Mouse (Mus musculus) myocyte (in vitro differentiated cells): ENCODE data around the gene Tbx18. TPM values are rescaled to one million over a fixed set of nuclear protein-coding genes. Genes with fewer than 3 reads are reported as not detected.

Experiments
- H3K27me3 ChIP-seq: one replicate; pipeline ENCODE4 v1.6.1; 2011; ENCODE audit not compliant: control insufficient read depth, insufficient read depth, insufficient read length
- H3K36me3 ChIP-seq: one replicate; pipeline ENCODE4 v1.6.1; 2011; ENCODE audit not compliant: control insufficient read depth, insufficient read depth
- H3K4me2 ChIP-seq: one replicate; pipeline ENCODE4 v1.6.1; 2011; ENCODE audit warnings: low read depth, control low read depth
- H3K4me3 ChIP-seq: one replicate; pipeline ENCODE4 v1.5.1; 2011; ENCODE audit warnings: mild to moderate bottlenecking, control low read depth, moderate library complexity
- H3K79me2 ChIP-seq: one replicate; pipeline ENCODE4 v1.6.1; 2011; ENCODE audit not compliant: control insufficient read depth, insufficient read depth
- H3ac ChIP-seq: one replicate; pipeline ENCODE4 v1.6.1; 2011; ENCODE audit not compliant: control insufficient read depth, insufficient read length
- CEBPB ChIP-seq: IDR thresholded peaks from 2 replicates; pipeline ENCODE4 v1.6.1; 2011; ENCODE audit warnings: mild to moderate bottlenecking, moderate library complexity; ENCODE audit not compliant: poor library complexity, insufficient read depth, severe bottlenecking
- E2F4 ChIP-seq: IDR thresholded peaks from one replicate; pipeline ENCODE4 v1.6.1; 2011; ENCODE audit warnings: mild to moderate bottlenecking, control low read depth, moderate library complexity; ENCODE audit not compliant: insufficient read depth
- MAX ChIP-seq: IDR thresholded peaks from one replicate; pipeline ENCODE4 v1.6.1; 2011; ENCODE audit warnings: low read depth, mild to moderate bottlenecking, control low read depth
- MYOD1 ChIP-seq, 3 experiments: IDR thresholded peaks; one replicate each; pipeline ENCODE4 v1.6.1; 2011; ENCODE audit warnings: control low read depth in 2 of 3, low read depth in 2 of 3, mild to moderate bottlenecking in 2 of 3, moderate library complexity in 1 of 3; ENCODE audit not compliant: insufficient read length in 2 of 3, control insufficient read depth in 1 of 3
- MYOG ChIP-seq, 3 experiments: IDR thresholded peaks; one replicate each; pipeline ENCODE4 v1.6.1; 2011; ENCODE audit warnings: control low read depth in 2 of 3, low read depth in 2 of 3, mild to moderate bottlenecking in 2 of 3; ENCODE audit not compliant: insufficient read length in 2 of 3, control insufficient read depth in 1 of 3, insufficient read depth in 1 of 3
- POLR2A ChIP-seq: IDR thresholded peaks from one replicate; pipeline ENCODE4 v1.6.1; 2011; ENCODE audit warnings: low read depth, mild to moderate bottlenecking, control low read depth, moderate library complexity; ENCODE audit not compliant: insufficient read length
- POLR2AphosphoS2 ChIP-seq: IDR thresholded peaks from one replicate; pipeline ENCODE4 v1.6.1; 2011; ENCODE audit warnings: low read depth, control low read depth; ENCODE audit not compliant: insufficient read length
- REST ChIP-seq: IDR thresholded peaks from one replicate; pipeline ENCODE4 v1.6.1; 2011; ENCODE audit warnings: mild to moderate bottlenecking, control low read depth, moderate library complexity; ENCODE audit not compliant: insufficient read depth, insufficient read length
- SRF ChIP-seq: IDR thresholded peaks from one replicate; pipeline ENCODE4 v1.6.1; 2011; ENCODE audit warnings: low read depth; ENCODE audit not compliant: control insufficient read depth, insufficient read length
- TCF12 ChIP-seq: IDR thresholded peaks from one replicate; pipeline ENCODE4 v1.6.1; 2011; ENCODE audit warnings: mild to moderate bottlenecking, control low read depth; ENCODE audit not compliant: poor library complexity, insufficient read depth, severe bottlenecking
- TCF3 ChIP-seq: IDR thresholded peaks from one replicate; pipeline ENCODE4 v1.6.1; 2011; ENCODE audit warnings: low read depth, control low read depth; ENCODE audit not compliant: insufficient read length
- USF1 ChIP-seq: IDR thresholded peaks from one replicate; pipeline ENCODE4 v1.6.1; 2011; ENCODE audit warnings: low read depth, mild to moderate bottlenecking, control low read depth, moderate library complexity
- polyA plus RNA-seq: library from polyadenylated mRNA; unstranded; fragments of >200 nt; fragmentation: generic; extraction: Trizol; gene quantifications from one replicate; pipeline ENCODE4 v1.2.1, GENCODE M21; 2012; ENCODE audit warnings: missing spikeins

Gene Tbx18
- polyA plus RNA-seq, 1 experiment = 3.2 TPM

DNA sequence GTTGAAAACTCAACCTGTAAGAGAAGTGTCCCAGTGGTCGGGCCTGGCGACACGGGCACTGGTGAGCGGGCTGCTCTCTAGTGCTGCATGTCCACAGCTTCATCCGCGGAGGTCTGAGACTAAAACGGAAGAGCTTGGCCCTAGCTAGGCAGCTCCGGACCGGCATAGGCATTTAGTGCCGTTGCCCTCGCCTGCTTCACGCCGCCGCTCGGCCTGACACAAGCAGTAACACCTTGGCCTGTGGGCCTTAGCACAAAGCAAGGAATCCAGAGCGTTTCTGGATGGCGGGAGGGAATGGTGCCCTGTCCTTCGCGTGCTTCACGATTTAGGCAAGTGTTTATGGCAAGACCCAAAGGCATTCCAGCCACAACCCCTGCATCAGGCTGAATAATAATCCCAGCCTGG, 9.2 kb upstream of the Tbx18 start:
- H3K36me3 ChIP-seq = no peaks in the 10 kb centered on the region
- no peak overlapping the region for H3K4me3 ChIP-seq
- TF ChIP-seq MAX = no peak
- TF ChIP-seq E2F4 = no peak
- no peak for TF ChIP-seq USF1
- TF ChIP-seq TCF12 = no peak
- TF ChIP-seq MYOD1 (IDR thresholded peaks at IDR 0.05; ENCODE audit: control insufficient read depth in 1 of 3, insufficient read length in 2 of 3, low read depth in 2 of 3) = no peak
- no peak for TF ChIP-seq CEBPB
- no peak for TF ChIP-seq SRF
- no peak for TF ChIP-seq POLR2AphosphoS2
- no peak for TF ChIP-seq TCF3
- TF ChIP-seq POLR2A = no peak
- no peak for TF ChIP-seq MYOG (IDR thresholded peaks at IDR 0.05; ENCODE audit: control insufficient read depth in 1 of 3, insufficient read depth in 1 of 3, insufficient read length in 2 of 3, low read depth in 2 of 3)
- TF ChIP-seq REST = no peak
- H3ac ChIP-seq = no peak overlapping the region
- no peaks in the 10 kb centered on the region for H3K79me2 ChIP-seq
- no peak overlapping the region for H3K4me2 ChIP-seq
- H3K27me3 ChIP-seq = no peaks in the 10 kb centered on the region

DNA sequence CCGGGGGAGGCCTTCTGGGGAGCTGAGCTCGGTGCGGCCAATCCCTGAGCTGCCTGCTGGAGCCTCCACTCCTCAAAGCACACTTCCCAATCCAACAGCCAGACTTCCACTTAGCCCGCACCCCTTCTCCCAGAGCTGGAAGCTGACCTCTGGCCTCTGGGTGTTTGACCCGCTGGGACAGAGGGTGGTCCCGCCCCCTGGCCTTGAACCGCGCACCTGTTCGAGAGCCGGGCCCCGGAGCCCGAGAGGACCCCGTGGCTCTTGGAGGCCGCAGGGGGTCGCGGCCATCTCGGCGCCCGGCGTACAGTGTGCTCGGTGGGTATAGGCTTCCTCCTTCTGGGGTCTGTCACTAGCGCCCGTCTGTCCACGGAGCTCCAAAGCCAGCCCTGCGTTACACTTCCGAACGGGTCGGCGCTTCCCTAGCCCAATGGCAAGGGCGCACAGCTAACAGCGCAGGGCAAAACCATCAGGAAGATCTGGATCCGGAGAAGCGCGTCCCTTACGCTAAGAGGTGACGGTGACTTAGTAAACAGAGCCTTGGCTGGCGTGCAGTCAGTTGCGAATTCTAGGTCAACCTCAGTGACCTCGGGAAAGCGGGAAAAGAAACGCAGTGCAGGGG, 8.6 kb upstream of the Tbx18 start:
- Histone ChIP-seq H3K4me2 (no peak overlapping the region), H3K4me3 (no peak overlapping the region), H3K79me2 (no peaks in the 10 kb centered on the region), H3ac (no peak overlapping the region), H3K27me3 (no peaks in the 10 kb centered on the region), H3K36me3 (no peaks in the 10 kb centered on the region)
- TF ChIP-seq E2F4 = no peak
- no peak for TF ChIP-seq POLR2A
- TF ChIP-seq TCF3 = no peak
- TF ChIP-seq MAX = no peak
- no peak for TF ChIP-seq USF1
- TF ChIP-seq MYOG (IDR thresholded peaks at IDR 0.05; ENCODE audit: control insufficient read depth in 1 of 3, insufficient read depth in 1 of 3, insufficient read length in 2 of 3, low read depth in 2 of 3) = no peak
- no peak for TF ChIP-seq POLR2AphosphoS2
- TF ChIP-seq TCF12 = no peak
- TF ChIP-seq CEBPB = no peak
- TF ChIP-seq MYOD1 (IDR thresholded peaks at IDR 0.05; ENCODE audit: control insufficient read depth in 1 of 3, insufficient read length in 2 of 3, low read depth in 2 of 3) = no peak
- TF ChIP-seq SRF = no peak
- TF ChIP-seq REST = no peak

GRCm38 (mm10) chr9:87738766-87739542, 7.9 kb upstream of the Tbx18 start:
- H3K27me3 ChIP-seq = no peaks in the 10 kb centered on the region
- TF ChIP-seq TCF12 (no peak), REST (no peak), MYOG (IDR thresholded peaks at IDR 0.05; ENCODE audit: control insufficient read depth in 1 of 3, insufficient read depth in 1 of 3, insufficient read length in 2 of 3, low read depth in 2 of 3) (no peak), CEBPB (no peak), MYOD1 (IDR thresholded peaks at IDR 0.05; ENCODE audit: control insufficient read depth in 1 of 3, insufficient read length in 2 of 3, low read depth in 2 of 3) (no peak), POLR2AphosphoS2 (no peak), TCF3 (no peak)
- no peak overlapping the region for H3K4me2 ChIP-seq
- no peaks in the 10 kb centered on the region for H3K79me2 ChIP-seq
- H3ac ChIP-seq = no peak overlapping the region
- no peaks in the 10 kb centered on the region for H3K36me3 ChIP-seq
- H3K4me3 ChIP-seq = no peak overlapping the region

DNA sequence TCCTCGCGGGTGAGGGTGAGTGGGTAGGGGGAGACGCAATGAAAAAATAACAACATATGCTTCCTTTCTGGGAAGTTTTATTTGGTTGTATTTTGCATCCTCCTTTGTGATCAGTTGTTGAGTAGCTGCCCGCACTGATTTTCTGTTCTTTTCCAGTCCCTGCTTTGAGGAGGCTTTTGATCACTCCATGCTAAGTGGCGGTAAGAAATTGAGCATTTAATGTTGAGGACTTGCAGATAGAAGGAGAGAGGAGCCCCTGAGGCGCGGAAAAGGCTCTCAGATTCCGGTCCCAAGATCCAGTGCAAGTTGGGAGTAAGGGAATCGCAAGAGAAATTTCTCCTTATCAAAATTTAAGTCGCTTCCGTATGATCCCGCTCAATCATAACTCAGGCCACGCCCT, 7.1 kb upstream of the Tbx18 start:
- no peak overlapping the region for H3K4me2 ChIP-seq
- H3K27me3 ChIP-seq = no peaks in the 10 kb centered on the region
- TF ChIP-seq REST = no peak
- no peak for TF ChIP-seq USF1
- no peak for TF ChIP-seq SRF
- TF ChIP-seq CEBPB = no peak
- no peak for TF ChIP-seq TCF12
- no peak for TF ChIP-seq E2F4
- no peak for TF ChIP-seq MYOD1 (IDR thresholded peaks at IDR 0.05; ENCODE audit: control insufficient read depth in 1 of 3, insufficient read length in 2 of 3, low read depth in 2 of 3)
- no peak for TF ChIP-seq MAX
- no peak for TF ChIP-seq POLR2A
- TF ChIP-seq TCF3 = no peak
- H3K79me2 ChIP-seq = no peaks in the 10 kb centered on the region
- no peaks in the 10 kb centered on the region for H3K36me3 ChIP-seq
- no peak overlapping the region for H3ac ChIP-seq
- no peak overlapping the region for H3K4me3 ChIP-seq
